ENCODE assay signal across 7 mouse cellular contexts in the genomic region with DNA sequence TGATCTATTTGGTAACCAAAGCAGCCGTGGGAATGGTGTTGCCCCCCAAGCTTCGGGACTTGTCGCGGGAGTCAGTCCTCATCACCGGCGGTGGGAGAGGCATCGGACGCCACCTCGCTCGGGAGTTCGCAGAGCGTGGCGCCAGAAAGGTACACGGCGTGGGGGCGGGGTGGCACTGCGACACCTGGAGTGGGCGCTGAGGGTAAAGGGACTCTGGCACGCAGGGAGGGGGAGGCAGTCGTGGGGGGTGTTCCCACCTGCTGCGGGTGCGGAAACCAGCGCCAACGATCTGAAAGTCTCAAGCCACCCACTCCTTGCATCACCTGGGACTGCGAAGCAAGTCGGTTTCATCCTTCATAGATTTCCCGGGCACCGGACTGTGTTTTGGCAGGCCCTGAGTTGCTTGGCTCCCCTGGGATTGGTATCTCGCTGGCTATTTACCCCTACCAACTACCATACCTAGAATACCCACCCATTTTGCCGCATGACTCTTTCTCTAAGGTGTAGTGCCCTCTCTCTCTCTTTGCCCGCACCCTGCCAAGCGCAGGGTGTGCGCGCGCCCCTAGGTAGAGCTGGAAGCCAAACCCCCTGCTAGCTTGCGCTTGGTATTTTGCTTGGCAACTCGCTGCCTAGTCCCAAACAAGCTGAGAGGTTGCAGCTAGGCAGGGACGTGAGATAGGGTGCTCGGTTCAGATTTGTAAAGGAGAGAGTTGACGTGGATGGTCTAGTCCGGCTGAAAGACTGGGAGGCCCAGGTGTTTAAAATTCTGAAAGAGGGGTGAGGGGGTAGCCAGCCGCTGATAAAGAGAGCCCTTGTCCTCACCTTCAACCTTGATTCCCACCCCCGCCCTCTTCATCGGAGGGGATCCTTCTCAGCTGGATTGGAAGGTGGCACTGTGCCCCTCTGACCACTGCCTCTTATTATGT. TPM values are rescaled to one million over a fixed set of nuclear protein-coding genes. Genes with fewer than 3 reads are reported as not detected.
DNase-seq lines count a peak whose midpoint lies in the region; ATAC-seq lines count a peak whose summit lies in the region.

No protein-coding gene starts in this region.

- H3K9ac ChIP-seq in embryonic facial prominence, embryonic 15.5 days, result peak overlapping the region; percentile 48
- H3K9ac ChIP-seq in midbrain, embryonic 12.5 days (replicated peaks), result peak overlapping the region; percentile 39
- H3K9ac ChIP-seq in stomach, embryonic 16.5 days (ENCODE audit: low read length), result peak overlapping the region; percentile 87

- H3K36me3 ChIP-seq in embryonic facial prominence, embryonic 15.5 days, result peaks cover 2% of the 10 kb centered on the region; the same call in 1 of the 2 replicates
- no peaks in the 10 kb centered on the region for H3K36me3 ChIP-seq in midbrain, embryonic 12.5 days
- no peaks in the 10 kb centered on the region for H3K36me3 ChIP-seq in stomach, embryonic 16.5 days (ENCODE audit: control insufficient read depth, insufficient read depth, low read length)

- no peaks in the 10 kb centered on the region for H3K9me3 ChIP-seq in embryonic facial prominence, embryonic 15.5 days (replicated peaks)
- H3K9me3 ChIP-seq in midbrain, embryonic 12.5 days, result no peaks in the 10 kb centered on the region
- H3K9me3 ChIP-seq in stomach, embryonic 16.5 days (replicated peaks; ENCODE audit: control insufficient read depth, low read length), result no peaks in the 10 kb centered on the region

- intact Hi-C loops in heart, postnatal 25 days (cut with DNase I), result loop anchor here (2.0 to 5.0 kb wide), 4 partner anchors 35 to 403 kb away; no protein-coding TSS in a partner anchor

- ATAC-seq in embryonic facial prominence, embryonic 15.5 days (ENCODE audit: insufficient number of reproducible peaks, low FRiP score, low TSS enrichment, low read depth), result no peak
- ATAC-seq in midbrain, embryonic 12.5 days (ENCODE audit: low FRiP score, low read depth), result no peak
- ATAC-seq in stomach, embryonic 16.5 days (ENCODE audit: insufficient read depth, low FRiP score), result no peak

- H3K4me3 ChIP-seq in embryonic facial prominence, embryonic 15.5 days (replicated peaks), result peak overlapping the region; percentile 65
- H3K4me3 ChIP-seq in midbrain, embryonic 12.5 days, result peak overlapping the region; percentile 42
- peak overlapping the region; percentile 78 for H3K4me3 ChIP-seq in stomach, embryonic 16.5 days (replicated peaks; ENCODE audit: low read length)

- H3K27me3 ChIP-seq in embryonic facial prominence, embryonic 15.5 days, result no peaks in the 10 kb centered on the region
- H3K27me3 ChIP-seq in midbrain, embryonic 12.5 days, result peaks cover 45% of the 10 kb centered on the region
- H3K27me3 ChIP-seq in stomach, embryonic 16.5 days (ENCODE audit: control insufficient read depth, insufficient read depth, low read length), result no peaks in the 10 kb centered on the region

- peaks cover 52% of the 10 kb centered on the region for H3K4me1 ChIP-seq in embryonic facial prominence, embryonic 15.5 days
- peaks cover 22% of the 10 kb centered on the region for H3K4me1 ChIP-seq in midbrain, embryonic 12.5 days
- H3K4me1 ChIP-seq in stomach, embryonic 16.5 days (ENCODE audit: control insufficient read depth, insufficient read depth, low read length), result peaks cover 36% of the 10 kb centered on the region

- WGBS in embryonic facial prominence, embryonic 15.5 days, result under 1% methylated on average over 44 of the region's 44 CpGs
- WGBS in midbrain, embryonic 12.5 days, result 1% methylated on average over 44 of the region's 44 CpGs
- WGBS in stomach, embryonic 16.5 days, result under 1% methylated on average over 44 of the region's 44 CpGs

- peak overlapping the region; percentile 95 for H3K4me2 ChIP-seq in embryonic facial prominence, embryonic 15.5 days (replicated peaks)
- H3K4me2 ChIP-seq in midbrain, embryonic 12.5 days (replicated peaks), result peak overlapping the region; percentile 70
- peak overlapping the region; percentile 73 for H3K4me2 ChIP-seq in stomach, embryonic 16.5 days (ENCODE audit: low read depth, low read length)

- DNase-seq in CD4-positive, CD25-positive, alpha-beta regulatory T cell, adult 2 months (ENCODE audit: low read depth, low spot score), result peak; percentile 60
- peak; percentile 43 for DNase-seq in R1 (ENCODE audit: low read depth, low spot score)
- DNase-seq in heart, postnatal 25 days (ENCODE audit: low spot score), result peak; percentile 36
- peak; percentile 70 to 79 for DNase-seq in kidney, postnatal 4 days

- H3K27ac ChIP-seq in embryonic facial prominence, embryonic 15.5 days (replicated peaks), result peak overlapping the region; percentile 85
- H3K27ac ChIP-seq in midbrain, embryonic 12.5 days (replicated peaks), result no peak overlapping the region
- peak overlapping the region; percentile 98 for H3K27ac ChIP-seq in stomach, embryonic 16.5 days (ENCODE audit: low read length)

RNA-seq across cellular contexts. Expression of a gene that starts 1.2 kb away (rescaled TPM):
- polyA plus RNA-seq in embryonic facial prominence, embryonic 15.5 days (2015; fragmentation: Nextera tagmentation; extraction: Ambion mirVana), result 73.3 and 75.7 TPM in 2 replicates
- total RNA-seq in heart, postnatal 25 days (2021), result 100 to 1,000 TPM; 112 to 126 TPM
- 9.8 and 13.6 TPM in 2 replicates for polyA plus RNA-seq in midbrain, embryonic 12.5 days (2016; fragmentation: Nextera tagmentation; extraction: Ambion mirVana)
- 118 and 119 TPM in 2 replicates for polyA plus RNA-seq in stomach, embryonic 16.5 days (2015; fragmentation: Nextera tagmentation; extraction: Ambion mirVana)
